Mouse (Mus musculus) liver, embryonic 14.5 days (tissue): ENCODE results near the gene Gm11032.

Source experiments
- CTCF ChIP-seq: IDR thresholded peaks from 2 replicates; pipeline ENCODE4 v1.5.1; 2016; ENCODE audit warnings: antibody characterized with exemption, low read depth, control low read depth
- EP300 ChIP-seq: IDR thresholded peaks from 2 replicates; pipeline ENCODE4 v1.6.1; 2016; ENCODE audit warnings: antibody characterized with exemption, low read depth

DNA sequence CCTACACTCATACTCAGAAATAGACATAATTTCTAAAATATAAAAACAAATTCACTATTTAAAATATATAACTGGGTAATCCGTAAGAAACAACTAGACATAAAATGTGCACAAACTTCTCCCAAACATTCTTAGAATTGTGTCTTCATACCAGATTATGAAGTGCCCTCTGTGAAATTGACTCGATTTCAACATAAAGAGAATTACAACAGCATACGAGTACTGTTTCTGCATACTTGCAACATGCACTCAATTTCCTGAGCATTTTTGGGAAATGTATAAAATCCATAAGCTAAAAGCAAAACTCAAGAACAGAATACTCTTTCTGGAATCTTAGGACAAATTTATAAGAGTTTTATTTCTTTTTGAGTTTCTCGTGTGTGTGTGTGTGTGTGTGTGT is 28.1 kb upstream of the Gm11032 start:
- TF ChIP-seq CTCF: no peak
- TF ChIP-seq EP300: no peak
